Mouse (Mus musculus) kidney, adult 2 months (tissue): ENCODE data around the gene Syce1l. TPM values are rescaled to one million over a fixed set of nuclear protein-coding genes. Genes with fewer than 3 reads are reported as not detected.
A peak's percentile ranks its signal among the peaks of the same experiment; 100 is the strongest.

ENCODE experiments used
- DNase-seq: peaks from one replicate; pipeline ENCODE4 v3.0.0; 2021
- H3K27ac ChIP-seq: fragments of 200-500 bp; 2 replicates; pipeline ENCODE4 v1.5.1; 2012; ENCODE audit warnings: low read depth, low read length, control low read depth, inconsistent platforms; ENCODE audit not compliant: insufficient read depth
- H3K27me3 ChIP-seq: fragments of 200-500 bp; replicated peaks from 2 replicates; pipeline ENCODE4 v1.6.1; 2012; ENCODE audit warnings: mild to moderate bottlenecking, moderate library complexity, low read length, inconsistent platforms; ENCODE audit not compliant: control insufficient read depth, insufficient read depth
- H3K36me3 ChIP-seq: fragments of 200-500 bp; 2 replicates; pipeline ENCODE4 v1.6.1; 2012; ENCODE audit warnings: mild to moderate bottlenecking, moderate library complexity, low read length, inconsistent platforms; ENCODE audit not compliant: control insufficient read depth, insufficient read depth
- H3K4me1 ChIP-seq: fragments of 200-500 bp; 2 replicates; pipeline ENCODE4 v1.6.1; 2011; ENCODE audit warnings: low read length; ENCODE audit not compliant: control insufficient read depth, insufficient read depth
- H3K4me3 ChIP-seq: fragments of 200-500 bp; 2 replicates; pipeline ENCODE4 v1.5.1; 2011; ENCODE audit warnings: mild to moderate bottlenecking, low read depth, low read length, control low read depth; ENCODE audit not compliant: insufficient read depth
- CTCF ChIP-seq: fragments of 200-500 bp; conservative IDR thresholded peaks from 2 replicates; pipeline ENCODE4 v1.5.1; 2011; ENCODE audit warnings: low read depth, mild to moderate bottlenecking, control low read depth, low read length, moderate library complexity, mixed read lengths; ENCODE audit not compliant: insufficient read depth, insufficient read length
- POLR2A ChIP-seq: fragments of 200-500 bp; IDR thresholded peaks from one replicate; pipeline ENCODE4 v1.6.1; 2011; ENCODE audit warnings: low read depth, low read length, control low read depth
- WGBS: fragments of 180-500 bp; shearing (Covaris S2); methylation state at CpG from one replicate; pipeline ENCODE4 v1.1.7; 2018; 5-methylcytosine and 5-hydroxymethylcytosine counted together
- polyA plus RNA-seq: library from polyadenylated mRNA; depleted of rRNA; stranded (reverse); fragments of >200 nt; gene quantifications from 2 replicates; pipeline ENCODE4 v1.2.3, GENCODE M21; 2012; rRNA removed

Syce1l gene
- 0.11 TPM in 1 of 2 replicates, not detected in the other for polyA plus RNA-seq

GRCm38 (mm10) chr8:113642926-113643325 lies at the start of gene Syce1l:
Gene Syce1l (plus strand): TSS chr8:113643213.
- H3K4me1 ChIP-seq, result no peaks in the 10 kb centered on the region
- TF ChIP-seq POLR2A (no peak), CTCF (no peak)
- no peaks in the 10 kb centered on the region for H3K36me3 ChIP-seq

GRCm38 (mm10) chr8:113598401-113598800 lies 44.6 kb upstream of the Syce1l start:
- Histone ChIP-seq H3K27me3 (no peaks in the 10 kb centered on the region), H3K4me1 (no peaks in the 10 kb centered on the region), H3K4me3 (no peak overlapping the region), H3K36me3 (no peaks in the 10 kb centered on the region), H3K27ac (no peak overlapping the region)
- DNase-seq, result no peak
- WGBS, result 58% methylated on average over 3 of the region's 3 CpGs
- TF ChIP-seq CTCF (no peak), POLR2A (no peak)

More at GRCm38 (mm10) chr8:113642926-113643325, at the start of gene Syce1l:
- no peak for DNase-seq
- 92% methylated on average over 16 of the region's 16 CpGs for WGBS
- no peak within 1 kb of the TSS for H3K4me3 ChIP-seq
- no peaks in the 10 kb centered on the region for H3K27me3 ChIP-seq
- no peak within 1 kb of the TSS for H3K27ac ChIP-seq

- TF ChIP-seq CTCF (0 out of 2 replicates have a peak, but pooled peaks have one; percentile 18), POLR2A (no peak)
- Histone ChIP-seq H3K36me3 (no peaks in the 10 kb centered on the region), H3K27me3 (no peaks in the 10 kb centered on the region), H3K27ac (no peak overlapping the region), H3K4me3 (no peak overlapping the region), H3K4me1 (peaks cover 3% of the 10 kb centered on the region; the same call in 1 of the 2 replicates)
- peak; percentile 69 for DNase-seq
- 5% methylated on average over 3 of the region's 3 CpGs for WGBS
These were observed 10.4 kb upstream of the Syce1l start for GRCm38 (mm10) chr8:113632634-113633033.

GRCm38 (mm10) chr8:113634161-113634560 lies 8.9 kb upstream of the Syce1l start:
- no peaks in the 10 kb centered on the region for H3K36me3 ChIP-seq
- no peak for DNase-seq
- H3K4me3 ChIP-seq, result no peak overlapping the region
- no peaks in the 10 kb centered on the region for H3K27me3 ChIP-seq
- H3K27ac ChIP-seq, result no peak overlapping the region
- peaks cover 3% of the 10 kb centered on the region; the same call in 1 of the 2 replicates for H3K4me1 ChIP-seq
- TF ChIP-seq CTCF, result no peak
- no peak for TF ChIP-seq POLR2A
- 29% methylated on average over 12 of the region's 12 CpGs for WGBS

GRCm38 (mm10) chr8:113634670-113635591 lies 8.1 kb upstream of the Syce1l start, which contains the start of gene Mon1b:
Gene Mon1b (plus strand): TSS chr8:113635587.
- peak; percentile 13 for TF ChIP-seq POLR2A
- TF ChIP-seq CTCF, result no peak
- peak; percentile 100 for DNase-seq
- no peaks in the 10 kb centered on the region for H3K36me3 ChIP-seq
- H3K4me3 ChIP-seq, result peak within 1 kb of the TSS; percentile 86
- H3K27ac ChIP-seq, result peak within 1 kb of the TSS; percentile 95
- WGBS, result under 1% methylated on average over 42 of the region's 42 CpGs
- peaks cover 3% of the 10 kb centered on the region; the same call in 1 of the 2 replicates for H3K4me1 ChIP-seq
- no peaks in the 10 kb centered on the region for H3K27me3 ChIP-seq

- under 1% methylated on average over 44 of the region's 44 CpGs for whole genome bisulfite sequencing
- no peak for DNase-seq
- TF ChIP-seq POLR2A (no peak), CTCF (no peak)
These were observed 7.3 kb upstream of the Syce1l start for GRCm38 (mm10) chr8:113635592-113636279.

GRCm38 (mm10) chr8:113636280-113636628 lies 6.8 kb upstream of the Syce1l start:
- TF ChIP-seq POLR2A, result no peak
- no peak for TF ChIP-seq CTCF
- Histone ChIP-seq H3K27me3 (no peaks in the 10 kb centered on the region), H3K36me3 (no peaks in the 10 kb centered on the region), H3K4me3 (peak overlapping the region; percentile 78), H3K4me1 (peaks cover 3% of the 10 kb centered on the region; the same call in 1 of the 2 replicates), H3K27ac (no peak overlapping the region)
- WGBS, result 31% methylated on average over 5 of the region's 5 CpGs
- no peak for DNase-seq

More at GRCm38 (mm10) chr8:113635592-113636279, 7.3 kb upstream of the Syce1l start:
- Histone ChIP-seq H3K4me3 (peak overlapping the region; percentile 78), H3K36me3 (no peaks in the 10 kb centered on the region), H3K27ac (peak overlapping the region; percentile 95), H3K27me3 (no peaks in the 10 kb centered on the region), H3K4me1 (peaks cover 3% of the 10 kb centered on the region; the same call in 1 of the 2 replicates)
